Mouse (Mus musculus) left cerebral cortex, adult 11 months (tissue): ENCODE results near the gene Itga6.
A peak's percentile ranks its signal among the peaks of the same experiment; 100 is the strongest.

ENCODE experiments used
- DNase-seq: peaks from one replicate; pipeline ENCODE4 v3.0.0; 2022; ENCODE audit warnings: low spot score

The Itga6 gene

GRCm38 (mm10) chr2:71761081-71761480 lies 15.7 kb downstream of the Itga6 start:
- DNase-seq, result no peak

DNA sequence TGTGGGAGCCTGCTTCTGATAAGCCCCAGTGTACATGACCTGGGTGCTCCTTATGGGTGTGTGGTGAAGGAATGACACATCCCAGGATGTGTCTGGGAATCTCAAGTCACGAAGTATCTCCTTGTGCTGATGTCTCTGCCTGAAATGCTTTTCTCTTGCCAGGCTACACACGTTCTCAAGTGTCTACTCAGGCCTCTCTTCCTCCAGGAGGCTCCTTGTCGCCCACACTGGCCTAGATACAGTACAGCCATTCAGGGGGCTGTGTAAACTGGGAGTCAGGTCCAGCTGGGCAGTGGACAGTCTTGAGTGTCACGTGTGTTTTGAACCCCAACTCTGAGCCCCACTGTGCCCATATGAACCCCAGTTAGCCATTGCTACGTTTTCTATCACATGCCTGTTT lies 19.1 kb downstream of the Itga6 start:
- DNase-seq, result no peak

- no peak for DNase-seq
These were observed 19.7 kb downstream of the Itga6 start for GRCm38 (mm10) chr2:71764961-71765735.

- no peak for DNase-seq
These were observed 20.6 kb downstream of the Itga6 start for GRCm38 (mm10) chr2:71766007-71766406.

- DNase-seq, result no peak
These were observed 21.7 kb downstream of the Itga6 start for GRCm38 (mm10) chr2:71767019-71767610.

- DNase-seq, result no peak
These were observed 26.3 kb downstream of the Itga6 start for GRCm38 (mm10) chr2:71771762-71772161.

DNA sequence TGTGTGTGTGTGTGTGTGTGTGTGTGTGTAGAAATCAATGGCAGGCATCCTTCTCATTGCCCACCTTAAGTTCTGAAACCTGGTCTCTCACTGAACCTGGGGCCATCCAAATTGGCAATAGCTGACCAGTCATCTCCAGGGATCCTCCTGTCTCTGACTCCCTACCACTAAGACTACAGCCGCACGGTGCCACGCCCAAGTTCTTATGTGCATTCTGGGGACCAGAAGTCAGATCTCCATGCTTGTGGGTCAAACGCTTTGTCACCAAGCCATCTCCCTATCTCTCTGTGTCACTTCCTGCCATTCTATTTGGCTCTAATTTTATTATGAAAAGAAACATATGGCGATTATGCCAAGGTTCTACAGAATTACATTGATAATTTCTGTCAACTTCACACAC lies 28.3 kb downstream of the Itga6 start:
- DNase-seq, result no peak

GRCm38 (mm10) chr2:71774246-71774951 lies 29.0 kb downstream of the Itga6 start:
- DNase-seq, result no peak

DNA sequence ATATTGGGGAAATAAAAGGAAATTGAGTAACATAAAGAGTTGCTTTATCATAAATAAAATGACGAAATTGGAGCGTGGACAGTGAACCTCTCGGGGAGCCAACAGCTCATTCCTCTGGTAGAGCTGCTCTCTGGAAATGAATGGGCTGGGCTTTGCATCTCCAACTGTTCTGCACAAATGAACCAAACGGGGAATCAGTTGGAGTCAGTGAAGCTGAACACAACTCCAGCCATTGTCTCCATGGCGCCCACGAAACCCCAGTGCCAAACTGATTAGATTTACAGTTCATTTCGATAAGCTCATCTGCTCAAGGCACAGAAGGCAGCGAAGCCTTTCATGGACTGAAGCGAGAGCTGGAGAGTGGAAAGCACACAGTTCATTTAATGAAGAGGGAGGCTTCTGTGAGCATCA lies 29.8 kb downstream of the Itga6 start:
- no peak for DNase-seq

DNA sequence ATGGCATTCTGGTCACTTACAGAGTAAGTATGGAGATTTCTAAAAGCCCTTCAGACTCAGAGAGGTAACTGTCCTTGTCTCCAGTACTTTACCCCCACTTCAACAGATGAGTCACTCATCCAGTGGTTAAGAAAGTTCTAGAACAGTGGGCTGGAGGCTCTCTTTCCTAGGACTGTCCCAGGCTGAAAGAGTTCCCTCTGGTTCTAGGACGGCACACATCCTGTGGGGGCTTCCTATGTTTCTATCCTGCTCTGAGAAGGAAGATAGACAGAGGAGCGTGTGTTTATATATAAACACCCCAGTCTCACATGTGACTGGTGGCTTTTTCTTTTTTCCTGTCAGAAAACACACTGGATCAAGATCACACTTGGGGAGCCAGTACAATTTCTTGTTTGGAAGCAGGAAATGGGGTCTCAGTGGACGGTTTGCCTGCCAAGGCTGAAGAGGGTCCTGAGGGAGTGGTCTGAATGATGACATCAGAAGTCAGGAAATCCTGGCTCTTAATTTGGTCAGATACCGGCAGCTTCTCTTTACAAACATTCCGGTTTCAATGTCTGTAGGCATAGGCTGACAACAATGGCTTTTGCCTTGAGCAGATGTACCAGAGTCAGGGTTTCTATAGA lies 34.0 kb downstream of the Itga6 start:
- no peak for DNase-seq

GRCm38 (mm10) chr2:71780016-71780415 lies 34.6 kb downstream of the Itga6 start:
- DNase-seq, result no peak

GRCm38 (mm10) chr2:71785260-71785659 lies 39.8 kb downstream of the Itga6 start:
- DNase-seq, result no peak

DNA sequence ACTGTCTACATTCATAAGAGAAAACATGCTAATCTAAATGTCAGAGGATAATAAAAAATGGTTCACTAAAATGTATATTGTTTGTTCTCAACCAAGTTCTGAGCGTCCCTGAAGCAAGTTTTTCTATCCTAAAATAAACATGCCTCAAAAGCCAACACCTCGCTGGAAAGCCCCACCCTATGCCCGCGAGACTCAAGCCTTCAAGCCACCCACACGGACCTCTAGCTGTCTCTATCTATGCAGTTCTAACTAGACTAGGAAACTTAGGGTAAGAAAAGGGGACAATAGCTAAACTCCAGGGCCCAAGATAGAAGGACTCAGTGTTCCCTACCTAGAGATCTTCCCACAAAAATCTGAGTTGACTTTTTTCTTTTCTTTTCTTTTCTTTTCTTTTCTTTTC lies 40.6 kb downstream of the Itga6 start:
- DNase-seq, result no peak

GRCm38 (mm10) chr2:71786591-71787155 lies 41.3 kb downstream of the Itga6 start:
- peak; percentile 15 for DNase-seq

DNA sequence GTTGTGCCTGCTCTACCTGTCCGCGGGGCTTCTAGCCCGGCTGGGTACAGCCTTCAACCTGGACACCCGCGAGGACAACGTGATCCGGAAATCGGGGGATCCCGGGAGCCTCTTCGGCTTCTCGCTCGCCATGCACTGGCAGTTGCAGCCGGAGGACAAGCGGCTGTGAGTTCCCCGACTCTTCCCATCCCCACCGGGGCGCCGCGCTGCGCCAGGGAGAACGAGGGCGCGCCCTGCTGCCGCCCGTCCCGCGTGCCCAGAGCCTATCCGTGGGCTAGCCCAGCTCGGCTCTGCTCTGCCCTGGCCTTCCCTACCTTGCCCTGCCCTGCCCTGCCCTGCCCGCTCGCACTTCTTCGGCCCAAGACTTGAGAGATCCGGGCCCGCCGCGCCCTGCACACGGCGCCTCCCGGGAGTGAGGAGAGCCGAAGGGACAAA lies 41.8 kb downstream of the Itga6 start:
- no peak for DNase-seq

DNA sequence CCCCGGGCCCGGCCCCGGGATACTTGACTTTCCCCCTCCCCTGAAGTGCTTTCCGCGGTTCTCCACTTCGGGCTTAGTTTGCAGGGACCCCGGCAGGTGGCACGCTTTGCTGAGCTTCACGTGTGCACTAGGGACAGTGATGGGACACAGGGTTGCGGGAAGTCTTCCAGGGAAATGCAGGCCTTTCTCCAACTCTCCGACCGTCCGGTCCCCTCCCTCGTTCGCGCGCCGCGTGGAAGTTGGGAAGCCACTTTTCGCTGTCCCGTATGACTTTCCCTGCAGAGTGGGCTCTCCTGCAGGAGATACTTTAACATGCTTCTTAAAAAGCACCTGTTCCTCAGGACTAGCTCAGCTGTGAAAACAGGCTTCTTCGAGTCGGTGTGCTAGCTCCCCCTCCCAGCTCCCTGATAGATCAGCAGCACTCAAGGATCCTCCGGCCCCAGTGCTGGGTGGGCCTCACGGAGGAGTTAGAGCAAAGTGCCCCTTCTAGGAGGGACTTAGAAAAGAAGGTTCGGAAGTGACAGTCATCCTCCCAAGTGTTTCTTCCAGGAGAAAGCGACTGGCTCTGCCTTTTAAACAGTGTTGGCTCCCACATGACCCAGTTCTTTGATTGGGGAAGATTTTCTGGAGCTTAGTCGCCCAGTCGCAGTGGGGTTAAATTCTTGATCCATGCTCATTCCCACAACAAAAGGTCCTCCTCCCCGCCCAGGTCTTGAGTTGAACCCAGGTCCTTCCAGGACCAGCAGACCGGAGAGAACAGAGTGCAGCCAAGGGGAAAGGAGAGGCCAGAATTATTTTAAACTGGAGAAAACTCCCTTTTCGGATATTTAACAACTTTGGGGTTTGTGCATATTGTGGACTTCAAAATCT lies 42.4 kb downstream of the Itga6 start:
- DNase-seq, result no peak

- DNase-seq, result no peak
These were observed 45.3 kb downstream of the Itga6 start for GRCm38 (mm10) chr2:71790752-71791151.

- DNase-seq, result no peak
These were observed 45.8 kb downstream of the Itga6 start for GRCm38 (mm10) chr2:71791203-71791602.

- no peak for DNase-seq
These were observed 48.7 kb downstream of the Itga6 start for GRCm38 (mm10) chr2:71794139-71794538.

DNA sequence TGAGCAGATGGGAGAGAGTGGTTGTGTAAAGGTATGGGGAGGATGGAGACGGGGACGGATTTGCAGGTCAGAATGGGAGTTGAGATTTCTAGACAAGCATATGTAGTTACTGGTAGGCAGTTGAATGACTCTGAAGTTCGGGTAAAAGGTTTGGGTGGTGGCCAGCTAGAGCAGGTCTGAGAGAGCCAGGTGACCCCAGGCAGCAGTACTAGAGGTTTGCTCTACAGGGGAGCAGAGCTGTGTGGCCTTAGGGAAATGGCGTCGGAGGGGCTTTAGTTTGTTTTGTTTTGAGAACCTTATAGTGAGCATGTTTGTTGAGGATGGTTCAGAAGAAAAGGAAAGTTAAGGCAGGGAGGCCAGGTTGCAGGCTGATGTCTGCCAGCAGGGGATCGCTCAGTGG lies 51.4 kb downstream of the Itga6 start:
- no peak for DNase-seq

DNA sequence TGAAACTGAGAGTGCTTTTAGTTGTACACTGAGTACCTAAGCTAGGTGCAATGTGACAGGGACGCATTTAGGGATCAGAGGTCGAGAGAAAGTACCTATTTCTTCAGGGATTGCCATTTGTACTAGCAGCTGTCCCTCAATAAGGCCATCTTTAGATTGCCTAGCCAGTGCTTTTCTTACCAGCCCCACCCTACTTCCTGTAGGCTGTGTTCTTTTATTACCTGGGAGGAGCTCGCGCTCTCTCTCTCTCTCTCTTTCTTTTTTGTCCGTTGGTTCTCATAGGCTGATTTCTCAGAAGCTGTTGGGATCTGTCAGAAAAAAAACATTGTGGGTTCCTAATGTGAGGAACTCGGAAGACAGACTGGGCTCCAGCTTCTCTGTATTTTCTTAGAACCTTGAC lies 55.4 kb downstream of the Itga6 start:
- DNase-seq, result no peak
